Mouse (Mus musculus): ENCODE results near the gene Ttc25. TPM values are rescaled to one million over a fixed set of nuclear protein-coding genes. Genes with fewer than 3 reads are reported as not detected.

Ttc25 gene
- polyA plus RNA-seq, 1 experiment from 2014 or later = 0.62 TPM

DNA sequence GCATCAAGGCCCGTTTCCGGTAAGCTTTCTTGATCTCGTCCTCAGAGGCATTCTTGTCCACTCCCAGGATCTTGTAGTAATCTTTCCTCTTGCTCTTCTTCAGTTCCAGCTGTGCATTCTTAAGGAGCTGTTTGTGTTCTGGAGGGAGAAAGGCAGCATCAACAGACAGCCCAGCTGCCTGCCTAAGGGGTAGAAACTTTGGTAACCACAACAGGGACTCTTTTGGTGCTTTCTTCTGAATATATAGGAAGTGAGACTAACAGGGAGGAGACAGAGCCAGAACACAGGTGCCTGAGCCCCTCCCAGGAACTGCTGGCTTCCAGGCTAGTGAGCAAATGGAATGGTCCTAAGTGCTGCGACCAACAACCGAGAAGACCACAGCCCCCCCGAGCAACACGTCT lies 39.2 kb downstream of the Ttc25 start:
- peaks cover 12% of the 10 kb centered on the region for H3K4me1 ChIP-seq
- no peak overlapping the region for H3K4me3 ChIP-seq
- peaks cover 100% of the 10 kb centered on the region for H3K36me3 ChIP-seq
- no peak overlapping the region for H3K4me2 ChIP-seq
- no peaks in the 10 kb centered on the region for H3K9me3 ChIP-seq
- ATAC-seq (ENCODE audit: extremely low read depth, insufficient number of reproducible peaks, low FRiP score, low TSS enrichment) = no peak
- H3K27me3 ChIP-seq (replicated peaks) = no peaks in the 10 kb centered on the region
- H3K9ac ChIP-seq = no peak overlapping the region
- WGBS = 85% methylated on average over 7 of the region's 7 CpGs
- H3K27ac ChIP-seq (replicated peaks) = no peak overlapping the region

GRCm38 (mm10) chr11:100585148-100585547 lies 39.7 kb downstream of the Ttc25 start:
- no peaks in the 10 kb centered on the region for H3K9me3 ChIP-seq
- no peaks in the 10 kb centered on the region for H3K27me3 ChIP-seq (replicated peaks)

DNA sequence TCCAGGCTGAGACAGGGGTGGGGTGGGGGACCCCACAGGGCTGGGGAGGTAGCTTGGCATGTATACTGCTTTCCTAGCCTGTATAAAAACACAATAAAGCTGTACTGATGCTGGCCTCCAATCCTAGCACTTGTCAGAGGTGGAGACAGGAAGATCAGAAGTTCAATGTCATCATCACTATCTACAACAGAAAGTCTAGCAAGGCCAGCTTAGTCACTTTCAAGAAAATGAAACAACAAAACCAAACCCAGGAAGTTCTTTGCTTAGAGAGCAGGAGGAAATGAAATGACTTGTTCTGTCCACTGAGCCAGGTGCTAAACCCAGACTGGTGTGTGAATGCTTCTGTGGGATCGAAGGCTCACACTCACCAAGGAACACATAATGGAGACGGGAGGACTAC lies 43.1 kb downstream of the Ttc25 start:
- Histone ChIP-seq H3K4me2 (no peak overlapping the region), H3K27me3 (replicated peaks) (no peaks in the 10 kb centered on the region), H3K9ac (no peak overlapping the region), H3K27ac (replicated peaks) (no peak overlapping the region), H3K9me3 (no peaks in the 10 kb centered on the region), H3K4me3 (no peak overlapping the region), H3K36me3 (peaks cover 100% of the 10 kb centered on the region), H3K4me1 (no peaks in the 10 kb centered on the region)
- WGBS = 86% methylated on average over 2 of the region's 2 CpGs
- no peak for ATAC-seq (ENCODE audit: extremely low read depth, insufficient number of reproducible peaks, low FRiP score, low TSS enrichment)

More at GRCm38 (mm10) chr11:100585148-100585547, 39.7 kb downstream of the Ttc25 start:
- WGBS = 82% methylated on average over 3 of the region's 3 CpGs
- no peak for ATAC-seq (ENCODE audit: extremely low read depth, insufficient number of reproducible peaks, low FRiP score, low TSS enrichment)
- H3K4me1 ChIP-seq = peaks cover 12% of the 10 kb centered on the region
- no peak overlapping the region for H3K4me3 ChIP-seq
- H3K36me3 ChIP-seq = peaks cover 100% of the 10 kb centered on the region
- no peak overlapping the region for H3K27ac ChIP-seq (replicated peaks)
- no peak overlapping the region for H3K4me2 ChIP-seq
- H3K9ac ChIP-seq = no peak overlapping the region

- Histone ChIP-seq H3K27ac (replicated peaks) (no peak overlapping the region), H3K27me3 (replicated peaks) (no peaks in the 10 kb centered on the region), H3K4me1 (peaks cover 12% of the 10 kb centered on the region), H3K9me3 (no peaks in the 10 kb centered on the region), H3K4me3 (no peak overlapping the region), H3K4me2 (no peak overlapping the region), H3K36me3 (peaks cover 100% of the 10 kb centered on the region), H3K9ac (no peak overlapping the region)
- 92% methylated on average over 11 of the region's 11 CpGs for WGBS
- ATAC-seq (ENCODE audit: extremely low read depth, insufficient number of reproducible peaks, low FRiP score, low TSS enrichment) = no peak
Measured at GRCm38 (mm10) chr11:100592346-100593046, 47.1 kb downstream of the Ttc25 start.

DNA sequence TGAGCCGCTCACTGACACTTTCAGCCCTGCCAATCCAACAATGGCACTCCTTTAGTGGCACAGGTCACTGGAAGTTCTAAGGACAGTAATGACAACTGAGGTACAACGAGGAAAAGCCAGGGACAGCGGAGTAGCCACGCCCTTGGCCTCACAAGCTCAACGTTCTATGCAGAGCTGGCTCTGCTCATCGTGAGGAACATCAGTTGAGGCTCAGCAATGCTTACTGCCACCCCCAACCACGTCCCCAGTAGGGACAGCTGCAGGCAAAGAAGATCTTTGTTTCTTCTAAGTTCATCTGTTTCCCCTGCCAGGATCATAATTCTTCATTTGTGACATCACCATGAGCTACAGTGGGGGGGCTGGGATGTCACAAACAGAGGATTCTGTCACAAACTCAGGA lies 49.2 kb downstream of the Ttc25 start:
- 80% methylated on average over 7 of the region's 7 CpGs for WGBS
- no peaks in the 10 kb centered on the region for H3K9me3 ChIP-seq
- H3K27me3 ChIP-seq (replicated peaks) = no peaks in the 10 kb centered on the region

DNA sequence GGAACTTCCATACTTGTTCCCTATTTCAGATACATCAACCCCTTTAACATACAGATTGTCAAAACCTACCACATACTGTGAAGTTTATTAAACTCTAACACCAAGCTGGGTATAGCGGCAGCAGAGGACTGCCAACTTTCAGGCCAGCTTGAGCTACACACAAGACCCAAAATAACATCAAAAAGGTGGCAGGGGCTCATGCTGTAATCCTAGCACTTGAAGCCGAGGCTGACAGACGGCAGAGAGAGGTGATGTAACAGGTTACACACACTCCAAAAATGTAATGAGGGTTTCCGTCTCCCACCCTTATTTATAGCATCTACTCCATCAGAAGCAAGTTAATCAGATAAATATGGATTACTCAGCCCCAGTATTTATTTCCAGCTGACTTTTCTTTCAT lies 50.1 kb downstream of the Ttc25 start:
- H3K4me2 ChIP-seq = no peak overlapping the region
- H3K9ac ChIP-seq = 0 out of 2 replicates have a peak overlapping the region, but pooled peaks have one; percentile 6
- no peaks in the 10 kb centered on the region for H3K9me3 ChIP-seq
- 53% methylated on average over 4 of the region's 4 CpGs for WGBS
- peaks cover 100% of the 10 kb centered on the region for H3K36me3 ChIP-seq
- H3K27me3 ChIP-seq (replicated peaks) = no peaks in the 10 kb centered on the region
- peaks cover 12% of the 10 kb centered on the region for H3K4me1 ChIP-seq
- no peak overlapping the region for H3K4me3 ChIP-seq
- ATAC-seq (ENCODE audit: extremely low read depth, insufficient number of reproducible peaks, low FRiP score, low TSS enrichment) = no peak
- peak overlapping the region; percentile 50 for H3K27ac ChIP-seq (replicated peaks)

More for the DNA sequence above, 49.2 kb downstream of the Ttc25 start:
- Histone ChIP-seq H3K9ac (no peak overlapping the region), H3K4me3 (no peak overlapping the region), H3K4me1 (peaks cover 12% of the 10 kb centered on the region), H3K27ac (replicated peaks) (no peak overlapping the region), H3K36me3 (peaks cover 100% of the 10 kb centered on the region), H3K4me2 (no peak overlapping the region)
- ATAC-seq (ENCODE audit: extremely low read depth, insufficient number of reproducible peaks, low FRiP score, low TSS enrichment) = no peak

DNA sequence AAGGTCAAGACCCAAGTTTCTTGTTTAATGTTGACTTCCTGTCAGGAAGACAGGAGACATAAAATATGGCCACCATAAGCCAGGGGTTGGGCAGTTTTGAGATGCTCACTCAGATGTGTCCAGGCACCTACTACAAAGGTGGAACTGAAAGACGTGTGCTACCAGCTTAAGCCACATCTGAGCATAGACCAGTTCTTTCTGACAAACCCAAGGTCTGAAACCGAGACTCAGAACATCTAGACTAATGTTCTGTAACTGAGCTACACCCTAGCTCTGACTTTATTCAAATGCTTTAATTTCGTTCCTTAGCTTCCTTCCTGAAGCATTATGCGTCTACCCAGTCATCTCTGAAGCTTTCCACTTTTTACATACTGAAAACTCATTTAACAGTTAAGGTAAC lies 52.7 kb downstream of the Ttc25 start:
- H3K9ac ChIP-seq = no peak overlapping the region
- peaks cover 91% of the 10 kb centered on the region for H3K36me3 ChIP-seq
- H3K4me3 ChIP-seq = no peak overlapping the region
- H3K4me1 ChIP-seq = peaks cover 15% of the 10 kb centered on the region
- H3K27ac ChIP-seq (replicated peaks) = no peak overlapping the region
- H3K4me2 ChIP-seq = no peak overlapping the region
- no peaks in the 10 kb centered on the region for H3K9me3 ChIP-seq
- H3K27me3 ChIP-seq (replicated peaks) = no peaks in the 10 kb centered on the region
- 91% methylated on average over 4 of the region's 4 CpGs for WGBS
- no peak for ATAC-seq (ENCODE audit: extremely low read depth, insufficient number of reproducible peaks, low FRiP score, low TSS enrichment)

DNA sequence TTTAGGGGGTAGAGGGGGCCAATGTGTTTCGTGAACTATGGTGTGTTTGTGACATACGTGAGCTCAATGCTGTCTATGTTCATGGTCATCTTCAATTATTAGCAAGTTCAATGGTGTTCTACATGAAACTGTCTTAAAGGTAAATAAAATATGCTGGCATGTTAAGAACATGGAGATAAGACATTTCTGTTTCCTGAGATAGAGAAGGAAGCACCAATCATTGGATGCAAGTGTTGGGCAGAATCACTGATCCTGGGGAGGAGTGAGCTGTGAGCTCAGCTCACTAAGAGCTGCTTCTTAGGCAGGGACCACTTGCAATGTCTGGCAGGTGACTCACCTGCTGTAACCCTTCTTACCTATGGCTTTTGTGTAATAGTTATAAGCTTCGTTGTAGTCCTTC lies 56.0 kb downstream of the Ttc25 start:
- 91% methylated on average over 3 of the region's 3 CpGs for WGBS
- no peak for ATAC-seq (ENCODE audit: extremely low read depth, insufficient number of reproducible peaks, low FRiP score, low TSS enrichment)
- no peak overlapping the region for H3K4me2 ChIP-seq
- H3K27me3 ChIP-seq (replicated peaks) = no peaks in the 10 kb centered on the region
- H3K4me1 ChIP-seq = peaks cover 28% of the 10 kb centered on the region
- H3K9ac ChIP-seq = no peak overlapping the region
- no peaks in the 10 kb centered on the region for H3K9me3 ChIP-seq
- peaks cover 58% of the 10 kb centered on the region for H3K36me3 ChIP-seq
- H3K27ac ChIP-seq (replicated peaks) = no peak overlapping the region
- no peak overlapping the region for H3K4me3 ChIP-seq

DNA sequence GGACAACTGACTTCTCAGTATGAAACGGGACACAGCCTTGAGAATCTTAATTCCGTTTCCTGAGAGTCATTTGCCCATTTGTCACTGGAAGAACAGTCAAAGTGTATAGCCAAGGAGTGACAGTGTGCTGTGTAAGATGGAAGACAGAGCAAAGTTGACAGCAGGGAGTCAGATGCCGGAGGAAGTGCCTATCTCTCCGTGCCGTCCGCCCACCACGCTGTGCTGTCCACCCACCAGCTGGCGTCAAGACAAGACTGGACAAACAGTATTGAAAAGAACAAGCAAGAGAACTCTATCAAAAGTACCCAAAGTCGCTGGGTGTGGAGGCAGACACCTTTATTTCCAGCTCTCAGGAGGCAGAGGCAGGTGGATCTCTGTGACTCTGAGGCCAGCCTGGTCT lies 57.7 kb downstream of the Ttc25 start:
- H3K36me3 ChIP-seq = peaks cover 51% of the 10 kb centered on the region
- whole genome bisulfite sequencing = 60% methylated on average over 9 of the region's 9 CpGs

GRCm38 (mm10) chr11:100603813-100604212 lies 58.4 kb downstream of the Ttc25 start:
- 70% methylated on average over 8 of the region's 8 CpGs for WGBS
- no peak for ATAC-seq (ENCODE audit: extremely low read depth, insufficient number of reproducible peaks, low FRiP score, low TSS enrichment)

More for the DNA sequence above, 57.7 kb downstream of the Ttc25 start:
- no peaks in the 10 kb centered on the region for H3K27me3 ChIP-seq (replicated peaks)
- H3K4me2 ChIP-seq = no peak overlapping the region
- H3K9me3 ChIP-seq = no peaks in the 10 kb centered on the region
- H3K4me3 ChIP-seq = no peak overlapping the region
- H3K9ac ChIP-seq = no peak overlapping the region
- 0 out of 2 replicates have a peak overlapping the region, but pooled peaks have one; percentile 33 for H3K27ac ChIP-seq (replicated peaks)
- ATAC-seq (ENCODE audit: extremely low read depth, insufficient number of reproducible peaks, low FRiP score, low TSS enrichment) = no peak
- H3K4me1 ChIP-seq = peaks cover 29% of the 10 kb centered on the region

GRCm38 (mm10) chr11:100604321-100605005 lies 59.1 kb downstream of the Ttc25 start:
- ATAC-seq (ENCODE audit: extremely low read depth, insufficient number of reproducible peaks, low FRiP score, low TSS enrichment) = no peak
- Histone ChIP-seq H3K4me2 (no peak overlapping the region), H3K9me3 (no peaks in the 10 kb centered on the region), H3K36me3 (peaks cover 41% of the 10 kb centered on the region), H3K27me3 (replicated peaks) (no peaks in the 10 kb centered on the region), H3K9ac (0 out of 2 replicates have a peak overlapping the region, but pooled peaks have one; percentile 15), H3K4me3 (no peak overlapping the region), H3K4me1 (peaks cover 42% of the 10 kb centered on the region), H3K27ac (replicated peaks) (peak overlapping the region; percentile 33; the same call in 1 of the 2 replicates)
- 77% methylated on average over 4 of the region's 4 CpGs for WGBS

More at GRCm38 (mm10) chr11:100603813-100604212, 58.4 kb downstream of the Ttc25 start:
- Histone ChIP-seq H3K27me3 (replicated peaks) (no peaks in the 10 kb centered on the region), H3K4me1 (peaks cover 35% of the 10 kb centered on the region), H3K27ac (replicated peaks) (peak overlapping the region; percentile 33; the same call in 1 of the 2 replicates), H3K36me3 (peaks cover 48% of the 10 kb centered on the region), H3K4me2 (no peak overlapping the region), H3K4me3 (no peak overlapping the region), H3K9me3 (no peaks in the 10 kb centered on the region), H3K9ac (peak overlapping the region; percentile 15; the same call in 1 of the 2 replicates)

All from heart, embryonic 13.5 days (tissue).